ENCODE assay signal across 19 mouse cellular contexts in genomic region chr16:29399079-29399478, GRCm38 (mm10). TPM values are rescaled to one million over a fixed set of nuclear protein-coding genes. Genes with fewer than 3 reads are reported as not detected.
DNase-seq lines count a peak whose midpoint lies in the region; ATAC-seq and TF ChIP-seq lines count a peak whose summit lies in the region.
"Had no signal": no experiment of that assay in that cellular context is flagged by ENCODE, and none has a peak within 500 bp of the region (broad histone marks: within the 10 kb centered on the region; RNA-seq: fewer than 3 reads in every experiment).

No protein-coding gene starts in this region.

- no peak overlapping the region for H3K4me2 ChIP-seq in kidney, embryonic 16.5 days (replicated peaks; ENCODE audit: low read depth, low read length)
- H3K4me2 ChIP-seq: embryonic facial prominence, embryonic 15.5 days; forebrain, embryonic 12.5 days; heart, embryonic 12.5 days; intestine, embryonic 15.5 days; kidney, embryonic 15.5 days; liver, embryonic 11.5 days; lung, embryonic 14.5 days; midbrain, embryonic 15.5 days had no signal

- 28% methylated on average over 2 of the region's 2 CpGs for WGBS in cerebellum, adult 2 months
- 88% methylated on average over 2 of the region's 2 CpGs for WGBS in kidney, embryonic 16.5 days

- H3K27ac ChIP-seq in cerebellum, adult 2 months (ENCODE audit: insufficient read depth, low read length): no peak overlapping the region
- H3K27ac ChIP-seq in kidney, embryonic 16.5 days (ENCODE audit: low read length): no peak overlapping the region
- H3K27ac ChIP-seq: embryonic facial prominence, embryonic 15.5 days; forebrain, embryonic 12.5 days; intestine, embryonic 15.5 days; kidney, embryonic 15.5 days; midbrain, embryonic 15.5 days had no signal

- H3K9me3 ChIP-seq in kidney, embryonic 16.5 days (ENCODE audit: low read length): no peaks in the 10 kb centered on the region
- H3K9me3 ChIP-seq: embryonic facial prominence, embryonic 15.5 days; forebrain, embryonic 12.5 days; heart, embryonic 12.5 days; intestine, embryonic 15.5 days; kidney, embryonic 15.5 days; midbrain, embryonic 15.5 days had no signal

- TF ChIP-seq POLR2A in cerebellum, adult 2 months (IDR thresholded peaks at IDR 0.05; ENCODE audit: borderline replicate concordance, insufficient read depth, low read length): no peak

- ATAC-seq in cerebellum, adult (ENCODE audit: insufficient number of reproducible peaks, low FRiP score, low TSS enrichment): peak; percentile 65; the same call in 1 of the 2 replicates
- ATAC-seq in kidney, embryonic 16.5 days (ENCODE audit: low FRiP score, low TSS enrichment): no peak
- ATAC-seq: intestine, embryonic 15.5 days; midbrain, embryonic 15.5 days had no signal

- no peak overlapping the region for H3K4me3 ChIP-seq in cerebellum, adult 2 months (replicated peaks; ENCODE audit: insufficient read depth, low read depth, low read length)
- H3K4me3 ChIP-seq in kidney, embryonic 16.5 days (ENCODE audit: low read length): no peak overlapping the region
- H3K4me3 ChIP-seq: embryonic facial prominence, embryonic 15.5 days; forebrain, embryonic 12.5 days; heart, embryonic 12.5 days; intestine, embryonic 15.5 days; kidney, embryonic 15.5 days; midbrain, embryonic 15.5 days had no signal

- no peaks in the 10 kb centered on the region for H3K36me3 ChIP-seq in kidney, embryonic 16.5 days (ENCODE audit: insufficient read depth, low read length)
- H3K36me3 ChIP-seq: embryonic facial prominence, embryonic 15.5 days; forebrain, embryonic 12.5 days; heart, embryonic 12.5 days; intestine, embryonic 15.5 days; kidney, embryonic 15.5 days; midbrain, embryonic 15.5 days had no signal

- H3K9ac ChIP-seq in kidney, embryonic 16.5 days (replicated peaks; ENCODE audit: low read length): no peak overlapping the region
- H3K9ac ChIP-seq: embryonic facial prominence, embryonic 15.5 days; forebrain, embryonic 12.5 days; heart, embryonic 12.5 days; intestine, embryonic 15.5 days; kidney, embryonic 15.5 days; lung, embryonic 14.5 days; midbrain, embryonic 15.5 days had no signal

- DNase-seq in layer of hippocampus, postnatal 10 days (ENCODE audit: low spot score in 2 of 2): peak; percentile 5 to 33
- no peak for DNase-seq in layer of hippocampus, postnatal 25 days (ENCODE audit: extremely low spot score in 1 of 2, low spot score in 1 of 2)
- DNase-seq in cerebellum, adult 2 months: peak; percentile 36 to 72
- peak; percentile 44 to 59 for DNase-seq in gastrocnemius, adult 8-10 months (ENCODE audit: low spot score in 2 of 2)
- no peak for DNase-seq in thymus, adult 18-20 months
- DNase-seq: lung, embryonic 14.5 days had no signal

- H3K4me1 ChIP-seq in cerebellum, adult 2 months (ENCODE audit: control insufficient read depth, insufficient read depth, low read length): no peaks in the 10 kb centered on the region
- H3K4me1 ChIP-seq in kidney, embryonic 16.5 days (ENCODE audit: insufficient read depth, low read length): no peaks in the 10 kb centered on the region
- H3K4me1 ChIP-seq: embryonic facial prominence, embryonic 15.5 days; forebrain, embryonic 12.5 days; heart, embryonic 12.5 days; intestine, embryonic 15.5 days; kidney, embryonic 15.5 days; midbrain, embryonic 15.5 days had no signal

- TF ChIP-seq CTCF in cerebellum, adult 2 months (IDR thresholded peaks at IDR 0.05; ENCODE audit: borderline replicate concordance, insufficient read depth, low read depth, low read length): no peak

- H3K27me3 ChIP-seq in cerebellum, adult 2 months (ENCODE audit: control insufficient read depth, insufficient read depth, low read length): no peaks in the 10 kb centered on the region
- no peaks in the 10 kb centered on the region for H3K27me3 ChIP-seq in kidney, embryonic 16.5 days (ENCODE audit: insufficient read depth, low read length)
- H3K27me3 ChIP-seq: embryonic facial prominence, embryonic 15.5 days; forebrain, embryonic 12.5 days; heart, embryonic 12.5 days; intestine, embryonic 15.5 days; kidney, embryonic 15.5 days; midbrain, embryonic 15.5 days had no signal

RNA-seq across cellular contexts. Expression of gene Atp13a5, which starts 20.5 kb away (rescaled TPM):
- 10 to 100 TPM; 12.5 to 13.0 TPM for total RNA-seq in layer of hippocampus, postnatal 10 days (2021)
- 10 to 100 TPM in 1 of 2 experiments, 1 to 10 TPM in 1; 9.6 to 13.5 TPM for total RNA-seq in layer of hippocampus, postnatal 25 days (2021)
- 7.6 and 8.3 TPM in 2 replicates for polyA plus RNA-seq in cerebellum, adult 2 months (2012; rRNA removed)
- total RNA-seq in gastrocnemius, adult 8-10 months (2022): 1 to 10 TPM; 4.2 to 7.6 (median 6.1) TPM
- polyA plus RNA-seq in kidney, embryonic 16.5 days (2015; fragmentation: Nextera tagmentation; extraction: Ambion mirVana): 0.04 TPM in 1 of 2 replicates, not detected in the other
- total RNA-seq: hematopoietic stem cell, adult 5-6 weeks; MEL had no signal
- polyA plus RNA-seq: forebrain, embryonic 12.5 days; intestine, embryonic 15.5 days; kidney, embryonic 15.5 days; liver, embryonic 11.5 days; lung, embryonic 14.5 days; stomach, embryonic 14.5 days; thymus, postnatal 0 days had no signal

Comparison
In these comparisons a context has a peak if more than half of its experiments do, and no peak if none do; other contexts are left out.
1. DNase-seq: peak in layer of hippocampus, postnatal 10 days (2 of 2), cerebellum, adult 2 months (2 of 2) and gastrocnemius, adult 8-10 months (2 of 2); none in layer of hippocampus, postnatal 25 days (0 of 2) and thymus, adult 18-20 months (0 of 2).